Mouse (Mus musculus) A20 (cell line): ENCODE measurements at regions not wholly inside any gene's neighbourhood (a gene's known extent, or its start where the extent isn't known, plus 50 kb on each side); places are given as distances from the start of the nearest gene placed in this dataset.

Source experiments
- DNase-seq: peaks from one replicate; pipeline ENCODE4 v3.0.0-alpha.2; 2011; ENCODE audit warnings: low read depth, low spot score

DNA sequence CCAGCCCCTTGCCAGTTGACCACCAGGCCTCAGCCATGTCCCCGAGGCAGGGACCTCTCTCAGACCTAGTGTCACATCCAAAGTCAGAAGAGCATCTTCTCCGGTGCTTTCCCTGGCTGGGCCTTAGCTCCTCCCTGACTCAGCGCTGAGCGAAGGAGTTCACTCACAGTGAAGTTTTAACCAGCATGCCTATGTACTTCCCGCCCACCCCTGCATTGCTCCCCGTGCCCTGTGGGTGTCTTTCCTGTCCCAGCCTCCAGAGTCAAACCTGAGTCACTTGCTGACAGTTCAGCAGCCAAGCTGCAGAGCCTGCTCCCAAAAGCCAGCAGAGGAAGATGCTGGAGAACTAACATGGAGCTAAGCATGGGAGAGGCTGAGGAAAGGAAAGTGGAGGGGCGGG is 55.6 kb upstream of the Unc5a start:
- no peak for DNase-seq

- no peak for DNase-seq
These were observed 53.2 kb upstream of the Unc5a start for GRCm38 (mm10) chr13:54895981-54896380.
